Mouse (Mus musculus) gastrocnemius, adult 2 months (tissue): ENCODE data around the gene Tom1l2. TPM values are rescaled to one million over a fixed set of nuclear protein-coding genes. Genes with fewer than 3 reads are reported as not detected.
A peak's percentile ranks its signal among the peaks of the same experiment; 100 is the strongest.

Experiments
- DNase-seq: peaks from one replicate; pipeline ENCODE4 v3.0.0; 2022
- H3K27ac ChIP-seq: fragments of 200-600 bp; 2 replicates; pipeline ENCODE4 v1.8.1; 2022; ENCODE audit warnings: mild to moderate bottlenecking
- H3K4me3 ChIP-seq: fragments of 200-600 bp; 2 replicates; pipeline ENCODE4 v1.8.1; 2022; ENCODE audit warnings: mild to moderate bottlenecking, moderate library complexity
- CTCF ChIP-seq: fragments of 200-600 bp; IDR thresholded peaks from 2 replicates; pipeline ENCODE4 v1.8.1; 2022; ENCODE audit warnings: antibody characterized with exemption, mild to moderate bottlenecking, moderate library complexity
- intact Hi-C: fragments of 180-260 bp; cut with DNase I; formaldehyde crosslinking; loops from one replicate; pipeline ENCODE4 v1.15.1; 2025
- total RNA-seq, 2 experiments: library from RNA; stranded (reverse); gene quantifications; 2 replicates each; pipeline ENCODE4 v1.2.3; 2021

Tom1l2 gene
- total RNA-seq, 2 experiments from 2014 or later: 63.7 to 63.9 TPM

GRCm38 (mm10) chr11:60268563-60268962 lies 84.1 kb downstream of the Tom1l2 start:
- intact Hi-C loops: no loop called here
- Histone ChIP-seq H3K4me3 (no peak overlapping the region), H3K27ac (no peak overlapping the region)
- no peak for DNase-seq
- TF ChIP-seq CTCF: no peak

- TF ChIP-seq CTCF: no peak
- H3K27ac ChIP-seq: no peak overlapping the region
- peak; percentile 10 for DNase-seq
- no peak overlapping the region for H3K4me3 ChIP-seq
- intact Hi-C loops: no loop called here
Measured at GRCm38 (mm10) chr11:60265271-60265985, 87.3 kb downstream of the Tom1l2 start.

GRCm38 (mm10) chr11:60264651-60265050 lies 88.1 kb downstream of the Tom1l2 start:
- TF ChIP-seq CTCF: no peak
- DNase-seq: peak; percentile 5

GRCm38 (mm10) chr11:60262396-60262795 lies 90.3 kb downstream of the Tom1l2 start:
- no peak for TF ChIP-seq CTCF
- H3K27ac ChIP-seq: no peak overlapping the region
- H3K4me3 ChIP-seq: no peak overlapping the region
- peak; percentile 11 for DNase-seq
- intact Hi-C loops: no loop called here

More at GRCm38 (mm10) chr11:60264651-60265050, 88.1 kb downstream of the Tom1l2 start:
- intact Hi-C loops: no loop called here
- Histone ChIP-seq H3K4me3 (no peak overlapping the region), H3K27ac (no peak overlapping the region)

- no peak overlapping the region for H3K27ac ChIP-seq
- H3K4me3 ChIP-seq: no peak overlapping the region
- no peak for DNase-seq
- TF ChIP-seq CTCF: no peak
- intact Hi-C loops: no loop called here
Measured at GRCm38 (mm10) chr11:60260743-60261142, 92.0 kb downstream of the Tom1l2 start.

GRCm38 (mm10) chr11:60257696-60258095 lies 95.0 kb downstream of the Tom1l2 start:
- peak; percentile 11 for DNase-seq
- no peak for TF ChIP-seq CTCF
- Histone ChIP-seq H3K27ac (peak overlapping the region; percentile 80), H3K4me3 (no peak overlapping the region)
- intact Hi-C loops: no loop called here

- TF ChIP-seq CTCF: no peak
- H3K4me3 ChIP-seq: no peak overlapping the region
- intact Hi-C loops: no loop called here
- H3K27ac ChIP-seq: peak overlapping the region; percentile 80
- DNase-seq: no peak
Measured at GRCm38 (mm10) chr11:60256713-60257112, 96.0 kb downstream of the Tom1l2 start.

GRCm38 (mm10) chr11:60256176-60256681 lies 96.5 kb downstream of the Tom1l2 start:
- peak; percentile 46 for DNase-seq
- TF ChIP-seq CTCF: no peak
- Histone ChIP-seq H3K27ac (peak overlapping the region; percentile 80), H3K4me3 (peak overlapping the region; percentile 25; the same call in 1 of the 2 replicates)
- intact Hi-C loops: no loop called here

- intact Hi-C loops: no loop called here
- no peak for TF ChIP-seq CTCF
- no peak for DNase-seq
- Histone ChIP-seq H3K27ac (peak overlapping the region; percentile 80), H3K4me3 (no peak overlapping the region)
Measured at GRCm38 (mm10) chr11:60255639-60256038, 97.1 kb downstream of the Tom1l2 start.

- no peak for DNase-seq
- no peak for TF ChIP-seq CTCF
- intact Hi-C loops: no loop called here
- H3K27ac ChIP-seq: peak overlapping the region; percentile 80
- no peak overlapping the region for H3K4me3 ChIP-seq
Measured at GRCm38 (mm10) chr11:60255181-60255580, 97.5 kb downstream of the Tom1l2 start.

GRCm38 (mm10) chr11:60254308-60254707 lies 98.4 kb downstream of the Tom1l2 start:
- no peak for TF ChIP-seq CTCF
- DNase-seq: peak; percentile 41
- no peak overlapping the region for H3K4me3 ChIP-seq
- intact Hi-C loops: no loop called here
- no peak overlapping the region for H3K27ac ChIP-seq

- TF ChIP-seq CTCF: no peak
- no peak overlapping the region for H3K4me3 ChIP-seq
- no peak for DNase-seq
- H3K27ac ChIP-seq: peak overlapping the region; percentile 24
- intact Hi-C loops: no loop called here
Measured at GRCm38 (mm10) chr11:60253546-60253945, 99.2 kb downstream of the Tom1l2 start.

GRCm38 (mm10) chr11:60250971-60251643 lies 101.6 kb downstream of the Tom1l2 start:
- intact Hi-C loops: loop anchor here (2.0 kb wide), 2 partner anchors 42 to 162 kb away; no protein-coding TSS in a partner anchor
- TF ChIP-seq CTCF: peak; percentile 75
- peak; percentile 48 for DNase-seq
- H3K4me3 ChIP-seq: no peak overlapping the region
- H3K27ac ChIP-seq: no peak overlapping the region; the same call in 1 of the 2 replicates
